Mouse (Mus musculus) embryo, embryonic 11.5 days (tissue): ENCODE measurements at regions not wholly inside any gene's neighbourhood (a gene's known extent, or its start where the extent isn't known, plus 50 kb on each side); places are given as distances from the start of the nearest gene placed in this dataset.

ENCODE experiments used
- DNase-seq: peaks from one replicate; pipeline ENCODE4 v3.0.0-alpha.2; 2012; ENCODE audit warnings: low read depth, low spot score

GRCm38 (mm10) chr2:133362693-133363443, 189.1 kb upstream of the Bmp2 start:
- DNase-seq, result no peak

- DNase-seq, result no peak
Observed at GRCm38 (mm10) chr2:133371490-133372215, 180.3 kb upstream of the Bmp2 start.

GRCm38 (mm10) chr2:133373543-133373942, 178.4 kb upstream of the Bmp2 start:
- no peak for DNase-seq

- DNase-seq, result no peak
Observed at GRCm38 (mm10) chr2:133381054-133381453, 170.9 kb upstream of the Bmp2 start.

- no peak for DNase-seq
Observed at GRCm38 (mm10) chr2:133383135-133383920, 168.6 kb upstream of the Bmp2 start.

- no peak for DNase-seq
Observed at GRCm38 (mm10) chr2:133385297-133385696, 166.7 kb upstream of the Bmp2 start.

- DNase-seq, result no peak
Observed at GRCm38 (mm10) chr2:133387349-133387748, 164.6 kb upstream of the Bmp2 start.

- DNase-seq, result no peak
Observed at GRCm38 (mm10) chr2:133392298-133392697, 159.7 kb upstream of the Bmp2 start.

- no peak for DNase-seq
Observed at GRCm38 (mm10) chr2:133397566-133397965, 154.4 kb upstream of the Bmp2 start.

- DNase-seq, result no peak
Observed at GRCm38 (mm10) chr2:133399059-133399690, 152.8 kb upstream of the Bmp2 start.

GRCm38 (mm10) chr2:133400963-133401362, 151.0 kb upstream of the Bmp2 start:
- DNase-seq, result no peak

- DNase-seq, result no peak
Observed at GRCm38 (mm10) chr2:133416990-133417581, 134.9 kb upstream of the Bmp2 start.

- no peak for DNase-seq
Observed at GRCm38 (mm10) chr2:133419686-133420303, 132.2 kb upstream of the Bmp2 start.

GRCm38 (mm10) chr2:133425538-133425937, 126.4 kb upstream of the Bmp2 start:
- DNase-seq, result no peak

GRCm38 (mm10) chr2:133427039-133427438, 124.9 kb upstream of the Bmp2 start:
- DNase-seq, result no peak

- DNase-seq, result no peak
Observed at GRCm38 (mm10) chr2:133429369-133430062, 122.4 kb upstream of the Bmp2 start.

GRCm38 (mm10) chr2:133430741-133431438, 121.1 kb upstream of the Bmp2 start:
- DNase-seq, result peak; percentile 14

- no peak for DNase-seq
Observed at GRCm38 (mm10) chr2:133432141-133432813, 119.7 kb upstream of the Bmp2 start.
